Mouse (Mus musculus) hindbrain, embryonic 11.5 days (tissue): ENCODE measurements around the gene Cep170. TPM values are rescaled to one million over a fixed set of nuclear protein-coding genes. Genes with fewer than 3 reads are reported as not detected.

Source experiments
- ATAC-seq: fragments of 200-750 bp; cut with Nextera tagmentation; 2 replicates; pipeline ENCODE4 v1.8.0; 2017; ENCODE audit warnings: mild to moderate bottlenecking, moderate TSS enrichment, moderate library complexity; ENCODE audit not compliant: low FRiP score
- DNase-seq: peaks from one replicate; pipeline ENCODE4 v3.0.0-alpha.2; 2015; ENCODE audit warnings: low spot score
- H3K27ac ChIP-seq: fragments of 300-500 bp; sonication (generic); 2 replicates; pipeline ENCODE4 v1.5.1; 2014; ENCODE audit warnings: mild to moderate bottlenecking, low read depth, low read length
- H3K27me3 ChIP-seq: fragments of 300-500 bp; sonication (generic); 2 replicates; pipeline ENCODE4 v1.6.1; 2014; ENCODE audit warnings: mild to moderate bottlenecking, low read length, moderate library complexity, mixed read lengths; ENCODE audit not compliant: control insufficient read depth, insufficient read depth
- H3K36me3 ChIP-seq: fragments of 300-500 bp; sonication (generic); 2 replicates; pipeline ENCODE4 v1.6.1; 2014; ENCODE audit warnings: mild to moderate bottlenecking, low read length, moderate library complexity, mixed read lengths; ENCODE audit not compliant: control insufficient read depth, insufficient read depth
- H3K4me1 ChIP-seq: fragments of 300-500 bp; sonication (generic); replicated peaks from 2 replicates; pipeline ENCODE4 v1.6.1; 2014; ENCODE audit warnings: low read length, mixed read lengths; ENCODE audit not compliant: control insufficient read depth, insufficient read depth
- H3K4me2 ChIP-seq: fragments of 300-500 bp; sonication (generic); replicated peaks from 2 replicates; pipeline ENCODE4 v1.6.1; 2014; ENCODE audit warnings: mild to moderate bottlenecking, low read depth, low read length
- H3K4me3 ChIP-seq: fragments of 300-500 bp; sonication (generic); 2 replicates; pipeline ENCODE4 v1.5.1; 2014; ENCODE audit warnings: low read depth, low read length
- H3K9ac ChIP-seq: fragments of 300-500 bp; sonication (generic); 2 replicates; pipeline ENCODE4 v1.6.1; 2014; ENCODE audit warnings: low read depth, low read length
- H3K9me3 ChIP-seq: fragments of 300-500 bp; sonication (generic); 2 replicates; pipeline ENCODE4 v1.6.1; 2016; ENCODE audit warnings: low read length; ENCODE audit not compliant: control insufficient read depth
- WGBS: fragments of 180-500 bp; shearing (Covaris S2); extraction: QIAGEN DNeasy Blood & Tissue Kit; methylation state at CpG from one replicate; pipeline ENCODE4 v1.1.7; 2014; 5-methylcytosine and 5-hydroxymethylcytosine counted together
- polyA plus RNA-seq: library from polyadenylated mRNA; unstranded; fragments of >200 nt; fragmentation: Nextera tagmentation; extraction: Ambion mirVana; gene quantifications from 2 replicates; pipeline ENCODE4 v1.2.1, GENCODE M21; 2014

Gene Cep170
- polyA plus RNA-seq, 1 experiment from 2014 or later, result 108 TPM

DNA sequence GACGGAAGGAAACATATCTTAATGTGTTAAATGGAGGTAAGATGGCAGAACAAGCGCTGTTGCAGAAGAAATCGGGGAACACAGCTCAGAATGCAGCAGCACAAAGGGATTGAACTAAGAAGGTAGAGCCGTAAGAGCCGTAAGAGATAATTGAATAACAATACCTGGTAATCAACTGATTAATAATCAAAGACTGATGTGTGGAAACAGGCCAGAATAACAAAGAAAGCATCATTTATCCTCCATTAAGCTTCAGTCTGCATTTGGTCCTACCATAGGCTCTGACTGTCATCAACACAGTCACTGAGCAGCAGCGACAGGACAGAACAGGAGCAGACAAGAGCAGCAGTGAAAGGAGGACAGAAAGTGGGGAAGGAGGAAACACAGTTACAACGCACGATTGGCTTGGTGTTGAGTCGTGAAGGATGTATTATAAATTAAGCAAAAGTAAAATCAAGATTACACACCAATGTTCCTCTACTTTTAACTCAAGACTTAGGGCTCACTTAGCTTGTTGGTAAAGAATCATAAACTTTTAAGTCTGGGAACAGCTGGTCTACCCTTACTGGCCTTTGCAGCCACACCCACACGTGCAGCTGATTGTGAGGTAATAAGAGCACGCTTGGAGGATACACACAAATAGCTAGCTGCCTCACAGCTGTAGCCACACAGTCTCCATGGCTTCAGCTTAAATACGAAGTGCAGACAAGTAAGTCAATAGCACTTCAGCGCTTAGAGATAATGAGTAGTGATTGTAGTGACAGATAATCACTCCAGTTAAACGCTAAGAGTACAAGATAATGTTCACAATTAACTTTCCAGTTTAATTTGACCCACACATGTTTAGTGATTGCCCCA, 59.8 kb downstream of the Cep170 start:
- H3K4me2 ChIP-seq, result no peak overlapping the region
- no peak overlapping the region for H3K9ac ChIP-seq
- 72% methylated on average over 14 of the region's 14 CpGs for WGBS
- no peaks in the 10 kb centered on the region for H3K4me1 ChIP-seq
- H3K27ac ChIP-seq, result no peak overlapping the region
- no peaks in the 10 kb centered on the region for H3K27me3 ChIP-seq
- no peak overlapping the region for H3K4me3 ChIP-seq
- no peak for DNase-seq
- H3K36me3 ChIP-seq, result 0 out of 2 replicates have a peak, but pooled peaks cover 3% of the 10 kb centered on the region
- peak; percentile 40; the same call in 1 of the 2 replicates for ATAC-seq
- no peaks in the 10 kb centered on the region for H3K9me3 ChIP-seq

DNA sequence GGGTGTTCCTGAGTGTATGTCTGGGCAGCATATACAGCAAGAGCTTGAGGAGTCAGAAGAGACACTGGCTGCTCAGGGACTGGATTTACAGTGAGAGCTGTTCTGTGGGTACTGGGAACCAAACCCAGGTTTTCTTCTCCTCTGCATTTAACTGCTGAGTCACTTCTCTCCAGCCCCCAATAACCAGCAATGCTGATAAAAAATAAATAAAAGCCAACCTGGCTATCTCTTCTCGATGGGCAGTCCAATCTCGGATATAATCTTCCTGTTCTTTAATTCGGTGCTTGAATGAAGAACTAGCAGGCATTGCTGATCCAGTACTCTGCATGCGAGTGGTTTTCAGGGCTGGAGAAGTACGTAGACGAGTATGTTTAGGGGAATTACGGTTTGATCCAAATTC, 64.2 kb downstream of the Cep170 start:
- Histone ChIP-seq H3K27me3 (no peaks in the 10 kb centered on the region), H3K9ac (no peak overlapping the region), H3K4me2 (no peak overlapping the region), H3K27ac (no peak overlapping the region), H3K9me3 (no peaks in the 10 kb centered on the region), H3K4me1 (no peaks in the 10 kb centered on the region), H3K4me3 (no peak overlapping the region), H3K36me3 (no peaks in the 10 kb centered on the region; the same call in 1 of the 2 replicates)
- 93% methylated on average over 7 of the region's 7 CpGs for WGBS
- no peak for ATAC-seq
- DNase-seq, result no peak

GRCm38 (mm10) chr1:176732834-176733233, 81.0 kb downstream of the Cep170 start:
- no peaks in the 10 kb centered on the region for H3K36me3 ChIP-seq
- WGBS, result 93% methylated on average over 2 of the region's 2 CpGs

DNA sequence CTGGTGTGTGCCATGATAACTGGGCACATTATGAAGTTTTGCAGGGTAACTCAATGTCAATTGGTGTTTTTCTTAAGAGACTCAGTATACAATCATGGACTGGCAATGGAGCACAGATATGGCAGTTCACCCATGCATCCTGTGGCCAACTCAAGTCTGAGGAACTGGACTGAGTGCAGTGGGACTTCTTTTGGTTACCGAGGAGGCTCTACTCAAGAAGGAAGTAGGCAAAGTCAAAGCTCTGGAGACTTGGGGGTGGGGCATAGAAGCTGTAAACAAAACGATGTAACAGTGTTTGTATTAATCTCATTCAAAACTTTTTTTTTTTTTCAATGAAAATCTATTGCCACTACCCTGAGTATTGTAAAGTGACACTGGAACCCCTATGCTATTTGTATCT, 83.3 kb downstream of the Cep170 start:
- H3K4me2 ChIP-seq, result no peak overlapping the region
- no peaks in the 10 kb centered on the region for H3K9me3 ChIP-seq
- DNase-seq (no peak), ATAC-seq (no peak)
- H3K9ac ChIP-seq, result no peak overlapping the region
- H3K27ac ChIP-seq, result no peak overlapping the region
- H3K4me3 ChIP-seq, result no peak overlapping the region
- no peaks in the 10 kb centered on the region for H3K4me1 ChIP-seq
- H3K36me3 ChIP-seq, result no peaks in the 10 kb centered on the region
- whole genome bisulfite sequencing, result 95% methylated on average over 2 of the region's 2 CpGs
- H3K27me3 ChIP-seq, result no peaks in the 10 kb centered on the region

More at GRCm38 (mm10) chr1:176732834-176733233, 81.0 kb downstream of the Cep170 start:
- no peak overlapping the region for H3K4me3 ChIP-seq
- ATAC-seq (no peak), DNase-seq (no peak)
- H3K9ac ChIP-seq, result no peak overlapping the region
- H3K27ac ChIP-seq, result no peak overlapping the region
- H3K9me3 ChIP-seq, result no peaks in the 10 kb centered on the region
- no peaks in the 10 kb centered on the region for H3K27me3 ChIP-seq
- H3K4me1 ChIP-seq, result no peaks in the 10 kb centered on the region
- H3K4me2 ChIP-seq, result no peak overlapping the region

GRCm38 (mm10) chr1:176727372-176727771, 86.5 kb downstream of the Cep170 start:
- ATAC-seq, result peak; percentile 43; the same call in 1 of the 2 replicates

GRCm38 (mm10) chr1:176724771-176725170, 89.1 kb downstream of the Cep170 start:
- H3K9ac ChIP-seq, result no peak overlapping the region
- no peak for ATAC-seq
- no peak overlapping the region for H3K4me2 ChIP-seq
- H3K4me3 ChIP-seq, result no peak overlapping the region
- no peaks in the 10 kb centered on the region for H3K27me3 ChIP-seq
- H3K4me1 ChIP-seq, result no peaks in the 10 kb centered on the region
- H3K9me3 ChIP-seq, result no peaks in the 10 kb centered on the region
- H3K36me3 ChIP-seq, result no peaks in the 10 kb centered on the region
- no peak overlapping the region for H3K27ac ChIP-seq
- WGBS, result 97% methylated on average over 20 of the region's 20 CpGs
- no peak for DNase-seq

More at GRCm38 (mm10) chr1:176727372-176727771, 86.5 kb downstream of the Cep170 start:
- no peak overlapping the region for H3K4me2 ChIP-seq
- H3K9ac ChIP-seq, result no peak overlapping the region
- no peak for DNase-seq
- H3K27ac ChIP-seq, result no peak overlapping the region
- H3K36me3 ChIP-seq, result no peaks in the 10 kb centered on the region
- H3K4me3 ChIP-seq, result no peak overlapping the region
- no peaks in the 10 kb centered on the region for H3K27me3 ChIP-seq
- 84% methylated on average over 2 of the region's 2 CpGs for WGBS
- H3K4me1 ChIP-seq, result no peaks in the 10 kb centered on the region
- H3K9me3 ChIP-seq, result no peaks in the 10 kb centered on the region

GRCm38 (mm10) chr1:176723858-176724713, 89.8 kb downstream of the Cep170 start:
- 82% methylated on average over 8 of the region's 8 CpGs for WGBS
- no peaks in the 10 kb centered on the region for H3K4me1 ChIP-seq
- no peaks in the 10 kb centered on the region for H3K27me3 ChIP-seq
- H3K4me2 ChIP-seq, result no peak overlapping the region
- DNase-seq (no peak), ATAC-seq (no peak)
- no peaks in the 10 kb centered on the region for H3K36me3 ChIP-seq
- H3K9me3 ChIP-seq, result no peaks in the 10 kb centered on the region
- H3K9ac ChIP-seq, result no peak overlapping the region
- no peak overlapping the region for H3K4me3 ChIP-seq
- H3K27ac ChIP-seq, result no peak overlapping the region

- H3K4me3 ChIP-seq, result no peak overlapping the region
- peak; percentile 61 for DNase-seq
- ATAC-seq, result 0 out of 2 replicates have a peak, but pooled peaks have one; percentile 25
- no peaks in the 10 kb centered on the region for H3K36me3 ChIP-seq
- no peak overlapping the region for H3K27ac ChIP-seq
- no peak overlapping the region for H3K4me2 ChIP-seq
- no peaks in the 10 kb centered on the region for H3K9me3 ChIP-seq
- no peaks in the 10 kb centered on the region for H3K27me3 ChIP-seq
- H3K9ac ChIP-seq, result no peak overlapping the region
- WGBS, result 50% methylated on average over 2 of the region's 2 CpGs
- H3K4me1 ChIP-seq, result no peaks in the 10 kb centered on the region
Observed at GRCm38 (mm10) chr1:176712436-176712835, 101.4 kb downstream of the Cep170 start.
